Mouse (Mus musculus) neural tube, embryonic 14.5 days (tissue): ENCODE data around the gene Dclre1a. TPM values are rescaled to one million over a fixed set of nuclear protein-coding genes. Genes with fewer than 3 reads are reported as not detected.

Source experiments
- ATAC-seq: fragments of 200-750 bp; cut with Nextera tagmentation; 2 replicates; pipeline ENCODE4 v1.8.0; 2017; ENCODE audit warnings: low read depth, mild to moderate bottlenecking, moderate TSS enrichment, moderate library complexity
- H3K27ac ChIP-seq: fragments of 300-500 bp; sonication (generic); 2 replicates; pipeline ENCODE4 v1.5.1; 2014; ENCODE audit warnings: low read depth, mild to moderate bottlenecking, control low read depth, low read length, moderate library complexity, mixed read lengths
- H3K27me3 ChIP-seq: fragments of 300-500 bp; sonication (generic); 2 replicates; pipeline ENCODE4 v1.6.1; 2014; ENCODE audit warnings: low read length; ENCODE audit not compliant: control insufficient read depth, insufficient read depth
- H3K36me3 ChIP-seq: fragments of 300-500 bp; sonication (generic); 2 replicates; pipeline ENCODE4 v1.6.1; 2014; ENCODE audit warnings: low read length, mixed read lengths; ENCODE audit not compliant: control insufficient read depth, insufficient read depth
- H3K4me1 ChIP-seq: fragments of 300-500 bp; sonication (generic); 2 replicates; pipeline ENCODE4 v1.6.1; 2014; ENCODE audit warnings: low read length; ENCODE audit not compliant: control insufficient read depth, insufficient read depth
- H3K4me2 ChIP-seq: fragments of 300-500 bp; sonication (generic); 2 replicates; pipeline ENCODE4 v1.6.1; 2014; ENCODE audit warnings: mild to moderate bottlenecking, low read depth, low read length, control low read depth
- H3K4me3 ChIP-seq: fragments of 300-500 bp; sonication (generic); 2 replicates; pipeline ENCODE4 v1.5.1; 2014; ENCODE audit warnings: low read depth, low read length, control low read depth, mixed read lengths
- H3K9ac ChIP-seq: fragments of 300-500 bp; sonication (generic); replicated peaks from 2 replicates; pipeline ENCODE4 v1.6.1; 2014; ENCODE audit warnings: low read depth, mild to moderate bottlenecking, control low read depth, low read length, mixed read lengths
- H3K9me3 ChIP-seq: fragments of 300-500 bp; sonication (generic); 2 replicates; pipeline ENCODE4 v1.6.1; 2016; ENCODE audit warnings: low read length; ENCODE audit not compliant: control insufficient read depth
- WGBS: fragments of 180-500 bp; shearing (Covaris S2); extraction: QIAGEN DNeasy Blood & Tissue Kit; methylation state at CpG from one replicate; pipeline ENCODE4 v1.1.7; 2014; 5-methylcytosine and 5-hydroxymethylcytosine counted together
- polyA plus RNA-seq: library from polyadenylated mRNA; unstranded; fragments of >200 nt; fragmentation: Nextera tagmentation; extraction: Ambion mirVana; gene quantifications from 2 replicates; pipeline ENCODE4 v1.2.1, GENCODE M21; 2014

The Dclre1a gene
- polyA plus RNA-seq, 1 experiment from 2014 or later: 11.4 TPM

DNA sequence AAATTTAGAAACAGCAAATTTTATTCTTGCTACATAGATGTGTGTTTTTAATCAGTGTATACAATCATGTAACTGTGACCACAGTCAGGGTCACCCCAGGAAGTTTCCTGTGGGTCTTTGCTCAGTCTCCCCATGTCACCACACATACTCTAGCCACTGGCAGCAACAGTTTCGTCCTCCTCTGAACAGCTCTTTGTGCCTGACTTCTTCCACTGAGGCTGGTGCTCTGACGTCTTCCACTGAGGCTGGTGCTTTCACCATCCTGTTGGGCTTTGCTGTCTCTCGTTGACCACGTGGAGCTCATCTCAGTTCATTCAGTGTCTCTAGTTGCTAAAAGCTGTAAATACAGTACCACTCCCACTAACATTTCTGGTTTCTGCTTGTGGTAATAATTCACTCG lies 34.0 kb upstream of the Dclre1a start:
- ATAC-seq: no peak

DNA sequence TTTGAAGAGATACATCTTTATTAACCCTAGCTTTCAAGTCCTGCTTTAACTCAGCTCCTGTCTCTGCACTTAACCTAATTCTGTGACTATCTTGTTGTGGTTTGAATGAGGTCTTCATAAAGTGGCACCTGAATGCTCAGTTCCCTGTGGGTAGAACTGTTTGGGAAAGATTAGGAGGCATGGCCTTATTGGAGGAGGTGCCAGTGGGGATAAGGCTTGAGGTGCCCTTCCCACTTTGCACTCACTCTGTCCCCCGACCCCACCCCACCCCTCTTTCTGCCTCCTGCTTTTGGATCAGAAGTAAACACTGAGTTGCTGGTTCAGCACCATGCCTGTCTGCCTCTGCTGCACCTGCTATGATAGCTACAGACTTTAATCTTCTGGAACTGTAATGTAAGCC lies 29.8 kb upstream of the Dclre1a start:
- H3K27ac ChIP-seq: no peak overlapping the region
- no peaks in the 10 kb centered on the region for H3K9me3 ChIP-seq
- no peak overlapping the region for H3K4me3 ChIP-seq
- 93% methylated on average over 1 of the region's 1 CpGs for WGBS
- H3K4me1 ChIP-seq: no peaks in the 10 kb centered on the region
- H3K4me2 ChIP-seq: no peak overlapping the region
- no peaks in the 10 kb centered on the region for H3K27me3 ChIP-seq
- H3K36me3 ChIP-seq: no peaks in the 10 kb centered on the region
- no peak for ATAC-seq
- H3K9ac ChIP-seq: no peak overlapping the region

More for the DNA sequence above, 34.0 kb upstream of the Dclre1a start:
- Histone ChIP-seq H3K4me3 (no peak overlapping the region), H3K27ac (no peak overlapping the region), H3K9ac (no peak overlapping the region), H3K9me3 (no peaks in the 10 kb centered on the region), H3K36me3 (no peaks in the 10 kb centered on the region), H3K4me2 (no peak overlapping the region), H3K4me1 (no peaks in the 10 kb centered on the region), H3K27me3 (no peaks in the 10 kb centered on the region)
- 89% methylated on average over 5 of the region's 5 CpGs for WGBS

DNA sequence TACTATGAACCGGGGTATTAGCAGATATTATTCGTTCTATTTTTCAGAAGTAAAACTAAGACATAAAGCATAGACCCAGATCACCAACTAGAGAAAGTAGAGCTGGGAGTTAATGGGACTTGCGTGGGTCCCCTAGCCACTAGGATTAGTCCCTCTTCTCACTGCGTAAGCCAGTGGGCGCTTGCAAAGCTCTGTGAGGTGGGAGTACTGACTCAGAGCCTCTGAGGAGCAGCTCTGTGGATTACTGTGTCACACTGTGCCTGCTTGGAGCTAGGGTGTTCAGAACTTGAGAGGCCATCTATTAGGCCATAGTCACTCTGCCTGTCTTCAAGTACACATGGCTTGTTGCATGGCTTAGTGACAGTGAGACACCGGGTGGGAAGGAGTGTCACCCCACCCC lies 25.2 kb upstream of the Dclre1a start:
- Histone ChIP-seq H3K36me3 (no peaks in the 10 kb centered on the region), H3K4me3 (no peak overlapping the region), H3K27me3 (no peaks in the 10 kb centered on the region), H3K4me2 (no peak overlapping the region), H3K4me1 (no peaks in the 10 kb centered on the region), H3K9me3 (no peaks in the 10 kb centered on the region), H3K27ac (no peak overlapping the region), H3K9ac (no peak overlapping the region)
- no peak for ATAC-seq
- WGBS: 97% methylated on average over 6 of the region's 6 CpGs

DNA sequence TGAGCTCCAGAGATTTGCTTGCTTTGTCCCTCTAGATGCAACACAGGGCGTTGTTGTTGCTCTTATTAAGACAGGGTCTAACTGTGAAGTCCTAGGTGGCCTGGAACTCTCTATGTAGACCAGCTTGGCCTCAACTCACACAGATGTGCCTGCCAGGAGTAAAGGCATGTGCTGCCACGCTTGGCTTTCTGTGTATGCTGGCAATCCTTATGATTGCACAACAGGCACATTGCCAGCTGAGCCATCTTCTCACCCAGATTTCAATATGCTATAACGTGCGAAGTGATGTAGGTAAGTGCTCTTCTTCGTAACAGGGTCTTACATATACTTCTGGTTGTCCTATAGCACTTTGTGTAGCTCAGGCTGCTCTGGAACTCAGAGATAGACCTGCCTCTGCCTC lies 23.9 kb upstream of the Dclre1a start:
- no peak for ATAC-seq
- no peak overlapping the region for H3K4me3 ChIP-seq
- no peak overlapping the region for H3K27ac ChIP-seq
- no peaks in the 10 kb centered on the region for H3K36me3 ChIP-seq
- WGBS: 91% methylated on average over 5 of the region's 5 CpGs
- H3K9me3 ChIP-seq: no peaks in the 10 kb centered on the region
- no peak overlapping the region for H3K4me2 ChIP-seq
- no peak overlapping the region for H3K9ac ChIP-seq
- H3K27me3 ChIP-seq: no peaks in the 10 kb centered on the region
- H3K4me1 ChIP-seq: no peaks in the 10 kb centered on the region

DNA sequence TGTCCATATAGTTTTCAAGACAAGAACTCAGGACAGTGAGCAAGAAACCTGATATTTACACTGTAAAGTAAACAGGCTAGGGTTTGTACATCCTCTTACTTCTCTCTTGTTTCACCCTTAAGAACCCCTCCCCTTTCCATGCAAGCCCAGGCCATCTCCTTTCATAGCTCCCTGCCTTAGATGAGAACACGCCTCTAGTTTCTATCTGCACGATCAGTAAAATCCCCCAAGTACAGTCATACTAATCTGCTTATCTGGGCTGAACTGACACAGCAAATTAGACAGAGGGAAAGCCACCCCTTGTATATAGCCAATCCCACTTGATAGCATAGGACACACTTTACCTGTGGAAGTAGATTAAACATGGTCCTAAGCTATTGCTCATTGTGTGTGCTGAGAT lies 23.2 kb upstream of the Dclre1a start:
- H3K9me3 ChIP-seq: no peaks in the 10 kb centered on the region
- no peaks in the 10 kb centered on the region for H3K27me3 ChIP-seq
- H3K4me2 ChIP-seq: no peak overlapping the region
- H3K9ac ChIP-seq: no peak overlapping the region
- no peak for ATAC-seq
- 93% methylated on average over 2 of the region's 2 CpGs for WGBS
- H3K4me3 ChIP-seq: no peak overlapping the region
- H3K4me1 ChIP-seq: no peaks in the 10 kb centered on the region
- H3K36me3 ChIP-seq: no peaks in the 10 kb centered on the region
- no peak overlapping the region for H3K27ac ChIP-seq

DNA sequence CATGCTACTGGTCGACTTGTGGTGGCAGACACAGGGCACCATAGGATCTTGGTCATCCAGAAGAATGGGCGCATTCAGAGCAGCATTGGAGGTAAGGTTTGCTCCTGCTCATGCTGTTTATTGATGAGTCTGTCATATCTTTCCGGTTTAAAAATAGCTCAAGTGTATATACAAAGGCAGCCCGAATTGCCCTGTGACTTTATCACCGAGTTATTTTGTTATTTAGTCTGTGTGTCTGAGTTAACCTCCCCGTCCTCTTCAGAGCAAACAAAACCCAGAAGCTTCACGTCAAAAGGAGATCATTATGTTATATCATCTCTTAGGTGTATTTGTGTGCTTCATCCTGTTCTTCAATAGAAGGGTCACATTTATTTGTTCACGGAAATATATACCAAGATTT lies 22.8 kb upstream of the Dclre1a start:
- Histone ChIP-seq H3K9ac (no peak overlapping the region), H3K9me3 (no peaks in the 10 kb centered on the region), H3K27me3 (no peaks in the 10 kb centered on the region), H3K27ac (no peak overlapping the region), H3K4me1 (no peaks in the 10 kb centered on the region), H3K4me2 (no peak overlapping the region), H3K4me3 (no peak overlapping the region), H3K36me3 (no peaks in the 10 kb centered on the region)
- 92% methylated on average over 8 of the region's 8 CpGs for WGBS
- no peak for ATAC-seq

DNA sequence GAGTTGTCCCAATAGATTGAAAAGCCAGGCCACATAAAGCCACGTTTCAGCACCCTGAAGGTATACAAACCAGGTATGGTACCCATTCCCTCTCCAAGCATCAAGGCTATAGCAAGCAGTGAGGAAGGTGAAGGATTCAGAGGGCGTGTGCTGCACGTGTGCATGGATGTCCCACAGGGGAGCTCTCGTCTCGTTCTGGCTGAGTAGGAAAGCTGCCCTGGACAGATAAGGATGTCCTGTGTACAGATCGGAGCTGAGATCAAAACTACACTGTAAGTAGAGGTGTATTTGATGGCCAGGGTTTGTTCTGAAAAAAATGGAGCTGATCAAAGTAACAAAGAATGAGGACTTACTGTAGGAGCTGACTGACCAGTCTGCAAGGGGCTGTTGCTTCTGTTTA lies 18.9 kb upstream of the Dclre1a start:
- WGBS: 81% methylated on average over 6 of the region's 6 CpGs

DNA sequence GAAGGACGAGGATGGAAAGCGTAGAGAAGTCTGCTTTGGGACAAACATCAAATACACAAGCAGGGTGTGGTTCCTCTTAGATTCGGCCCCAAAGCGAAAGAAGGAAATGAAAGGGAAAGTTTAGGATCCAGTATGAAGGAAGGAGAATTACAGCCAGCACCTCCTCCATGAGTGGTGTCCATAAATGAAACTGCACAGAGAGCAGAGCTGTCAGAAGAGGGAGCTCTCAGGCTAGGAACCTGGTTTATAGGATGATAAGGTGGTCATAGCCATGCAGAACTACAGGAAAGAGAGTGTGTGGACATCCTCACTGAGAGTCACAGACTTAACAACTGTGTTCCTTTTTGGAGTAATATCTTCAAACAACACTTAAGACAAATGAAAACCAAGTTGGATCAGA lies 18.0 kb upstream of the Dclre1a start:
- Histone ChIP-seq H3K4me1 (no peaks in the 10 kb centered on the region), H3K4me3 (no peak overlapping the region), H3K4me2 (no peak overlapping the region), H3K36me3 (no peaks in the 10 kb centered on the region), H3K27ac (no peak overlapping the region), H3K9ac (no peak overlapping the region), H3K27me3 (no peaks in the 10 kb centered on the region), H3K9me3 (no peaks in the 10 kb centered on the region)
- no peak for ATAC-seq
- 90% methylated on average over 4 of the region's 4 CpGs for WGBS

More for the DNA sequence above, 18.9 kb upstream of the Dclre1a start:
- H3K27me3 ChIP-seq: no peaks in the 10 kb centered on the region
- H3K9me3 ChIP-seq: no peaks in the 10 kb centered on the region
- no peak overlapping the region for H3K4me2 ChIP-seq
- no peaks in the 10 kb centered on the region for H3K4me1 ChIP-seq
- H3K27ac ChIP-seq: no peak overlapping the region
- no peak for ATAC-seq
- H3K9ac ChIP-seq: no peak overlapping the region
- no peaks in the 10 kb centered on the region for H3K36me3 ChIP-seq
- H3K4me3 ChIP-seq: no peak overlapping the region

DNA sequence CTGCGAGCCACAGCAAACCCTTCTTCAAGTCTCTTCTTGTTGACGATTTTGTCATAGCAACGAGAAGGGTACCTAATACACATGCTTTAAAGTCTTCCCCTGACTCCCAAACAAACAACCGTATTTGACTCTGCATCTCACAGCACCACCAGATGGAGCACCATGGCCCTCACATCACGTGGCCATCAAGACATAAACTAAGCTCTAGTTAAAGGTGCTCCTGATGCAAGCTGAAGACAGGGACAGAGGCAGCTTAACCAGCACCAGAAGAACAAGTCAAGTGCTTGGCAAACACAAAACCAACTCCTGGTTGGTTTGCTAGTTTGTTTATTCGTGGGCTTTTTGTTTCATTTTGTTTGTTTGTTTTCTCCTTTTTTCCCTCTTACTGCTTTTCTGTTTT lies 17.3 kb upstream of the Dclre1a start:
- ATAC-seq: no peak
- WGBS: 68% methylated on average over 6 of the region's 6 CpGs

DNA sequence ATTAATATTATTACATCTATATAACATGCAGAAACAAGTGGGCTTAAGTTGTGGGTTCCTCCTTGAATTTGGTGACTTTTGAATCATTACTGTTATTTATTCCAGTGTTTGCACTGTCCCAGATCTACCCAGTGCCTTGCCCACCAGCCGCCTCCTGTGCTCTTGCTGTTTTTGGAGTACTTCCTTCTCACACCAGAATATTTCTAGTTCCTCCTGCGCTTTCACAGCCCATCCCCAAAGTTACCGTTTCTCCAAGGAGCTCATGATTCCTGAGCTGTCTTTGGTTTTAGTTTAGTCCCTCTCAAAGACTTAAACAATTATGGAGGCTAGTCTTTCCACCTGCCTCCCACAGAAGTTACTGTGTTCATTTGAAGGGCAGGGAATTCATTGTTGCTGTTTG lies 15.4 kb upstream of the Dclre1a start:
- Histone ChIP-seq H3K36me3 (no peaks in the 10 kb centered on the region), H3K27ac (no peak overlapping the region), H3K4me2 (no peak overlapping the region), H3K9me3 (no peaks in the 10 kb centered on the region), H3K27me3 (no peaks in the 10 kb centered on the region), H3K9ac (no peak overlapping the region), H3K4me1 (no peaks in the 10 kb centered on the region), H3K4me3 (no peak overlapping the region)
- 92% methylated on average over 3 of the region's 3 CpGs for WGBS
- no peak for ATAC-seq

More for the DNA sequence above, 17.3 kb upstream of the Dclre1a start:
- Histone ChIP-seq H3K27me3 (no peaks in the 10 kb centered on the region), H3K4me1 (no peaks in the 10 kb centered on the region), H3K4me3 (no peak overlapping the region), H3K9me3 (no peaks in the 10 kb centered on the region), H3K4me2 (no peak overlapping the region), H3K27ac (no peak overlapping the region), H3K9ac (no peak overlapping the region), H3K36me3 (no peaks in the 10 kb centered on the region)
